Mouse (Mus musculus) neural tube, embryonic 13.5 days (tissue): ENCODE results near the gene Mcu. TPM values are rescaled to one million over a fixed set of nuclear protein-coding genes. Genes with fewer than 3 reads are reported as not detected.

ENCODE experiments used
- ATAC-seq: fragments of 200-750 bp; cut with Nextera tagmentation; 2 replicates; pipeline ENCODE4 v1.8.0; 2017; ENCODE audit warnings: low read depth, mild to moderate bottlenecking, moderate TSS enrichment, moderate library complexity
- H3K27ac ChIP-seq: fragments of 300-500 bp; sonication (generic); replicated peaks from 2 replicates; pipeline ENCODE4 v1.5.1; 2015; ENCODE audit warnings: moderate library complexity, mild to moderate bottlenecking, inconsistent platforms
- H3K27me3 ChIP-seq: fragments of 300-500 bp; sonication (generic); 2 replicates; pipeline ENCODE4 v1.6.1; 2015; ENCODE audit warnings: mild to moderate bottlenecking, inconsistent platforms
- H3K36me3 ChIP-seq: fragments of 300-500 bp; sonication (generic); 2 replicates; pipeline ENCODE4 v1.6.1; 2015; ENCODE audit warnings: mild to moderate bottlenecking, inconsistent platforms
- H3K4me1 ChIP-seq: fragments of 300-500 bp; sonication (generic); replicated peaks from 2 replicates; pipeline ENCODE4 v1.6.1; 2015; ENCODE audit warnings: inconsistent platforms
- H3K4me2 ChIP-seq: fragments of 300-500 bp; sonication (generic); 2 replicates; pipeline ENCODE4 v1.6.1; 2015; ENCODE audit warnings: inconsistent platforms, mild to moderate bottlenecking, moderate library complexity
- H3K4me3 ChIP-seq: fragments of 300-500 bp; sonication (generic); 2 replicates; pipeline ENCODE4 v1.5.1; 2015; ENCODE audit warnings: mild to moderate bottlenecking, inconsistent platforms
- H3K9ac ChIP-seq: fragments of 300-500 bp; sonication (generic); 2 replicates; pipeline ENCODE4 v1.6.1; 2015; ENCODE audit warnings: moderate library complexity, mild to moderate bottlenecking, inconsistent platforms
- H3K9me3 ChIP-seq: fragments of 300-500 bp; sonication (generic); 2 replicates; pipeline ENCODE4 v1.6.1; 2016; ENCODE audit warnings: inconsistent platforms
- WGBS: fragments of 180-500 bp; shearing (Covaris S2); methylation state at CpG from one replicate; pipeline ENCODE4 v1.1.7; 2015; 5-methylcytosine and 5-hydroxymethylcytosine counted together
- polyA plus RNA-seq: library from polyadenylated mRNA; unstranded; fragments of >200 nt; fragmentation: Nextera tagmentation; extraction: Ambion mirVana; gene quantifications from 2 replicates; pipeline ENCODE4 v1.2.1, GENCODE M21; 2015

Mcu gene
- 34.4 and 37.3 TPM in 2 replicates for polyA plus RNA-seq

DNA sequence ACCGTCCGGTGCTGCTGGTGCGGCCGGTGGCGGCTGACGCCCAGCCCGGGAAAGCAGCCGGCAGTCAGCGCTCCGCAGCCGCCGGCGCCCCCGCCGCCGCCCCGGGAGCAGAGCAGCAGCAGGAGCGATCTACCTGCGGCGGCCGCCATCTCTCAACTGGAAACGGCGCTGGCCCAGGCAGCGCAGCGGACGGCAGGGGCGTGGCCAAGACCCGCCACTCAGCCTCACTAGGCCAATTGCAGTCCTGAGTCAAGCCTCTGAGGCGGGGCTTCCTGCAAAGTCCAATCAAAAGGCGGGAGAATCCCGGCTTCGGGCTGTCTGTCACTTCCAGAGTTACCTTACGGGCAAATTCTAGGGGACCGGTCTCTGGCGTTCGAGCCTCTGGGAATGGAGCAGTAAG lies at the start of gene Mcu:
TSS of gene Mcu (minus strand) at position 171 of the 400 bp plus-strand sequence.
- no peaks in the 10 kb centered on the region for H3K36me3 ChIP-seq
- H3K9ac ChIP-seq: peak within 1 kb of the TSS; percentile 94
- H3K4me3 ChIP-seq: peak within 1 kb of the TSS; percentile 72
- no peaks in the 10 kb centered on the region for H3K9me3 ChIP-seq
- peak within 1 kb of the TSS; percentile 72 for H3K4me2 ChIP-seq
- WGBS: 1% methylated on average over 33 of the region's 36 CpGs
- H3K27me3 ChIP-seq: no peaks in the 10 kb centered on the region
- peak within 1 kb of the TSS; percentile 92 for H3K27ac ChIP-seq
- H3K4me1 ChIP-seq: peaks cover 23% of the 10 kb centered on the region
- ATAC-seq: peak; percentile 100

DNA sequence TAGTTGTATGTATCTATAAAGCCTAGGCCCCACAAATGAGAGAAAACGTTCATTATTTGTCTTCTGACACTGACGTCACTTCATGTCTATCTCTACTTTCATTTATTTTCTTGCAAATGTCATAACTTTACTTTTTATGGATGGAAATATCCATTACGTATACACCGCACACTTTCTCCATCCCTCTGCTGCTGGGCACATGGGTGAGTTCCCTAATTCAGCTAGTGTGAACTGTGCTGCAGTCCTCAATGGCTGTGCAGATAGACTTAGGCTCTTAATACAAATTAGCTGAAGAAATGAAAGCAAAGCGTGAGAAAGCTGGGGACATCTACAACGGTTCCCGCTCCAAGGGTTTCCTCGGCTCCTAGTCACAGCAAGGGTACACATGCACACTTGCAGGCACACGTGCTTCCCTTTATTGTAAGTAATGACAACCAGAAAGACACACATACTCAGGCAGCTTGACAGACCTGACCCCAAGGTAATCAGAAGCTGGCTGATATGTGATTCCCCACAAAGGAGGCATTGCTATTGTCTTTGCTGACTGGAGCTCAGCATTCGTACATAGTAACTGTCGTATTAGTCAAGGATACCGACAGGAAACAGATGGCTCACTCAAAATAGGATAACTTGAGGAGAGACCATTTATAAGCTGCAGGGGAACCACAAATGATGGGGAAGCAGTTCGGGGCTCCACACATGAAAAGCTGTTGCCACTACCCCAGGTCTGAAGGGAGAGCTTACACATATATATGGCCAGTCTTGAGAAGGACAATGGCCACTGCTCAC lies 49.2 kb upstream of the Mcu start:
- Histone ChIP-seq H3K9ac (no peak overlapping the region), H3K9me3 (no peaks in the 10 kb centered on the region), H3K27ac (no peak overlapping the region), H3K36me3 (no peaks in the 10 kb centered on the region), H3K4me3 (no peak overlapping the region), H3K4me2 (no peak overlapping the region), H3K4me1 (no peaks in the 10 kb centered on the region; the same call in 1 of the 2 replicates), H3K27me3 (no peaks in the 10 kb centered on the region)
- whole genome bisulfite sequencing: 82% methylated on average over 13 of the region's 13 CpGs
- no peak for ATAC-seq

DNA sequence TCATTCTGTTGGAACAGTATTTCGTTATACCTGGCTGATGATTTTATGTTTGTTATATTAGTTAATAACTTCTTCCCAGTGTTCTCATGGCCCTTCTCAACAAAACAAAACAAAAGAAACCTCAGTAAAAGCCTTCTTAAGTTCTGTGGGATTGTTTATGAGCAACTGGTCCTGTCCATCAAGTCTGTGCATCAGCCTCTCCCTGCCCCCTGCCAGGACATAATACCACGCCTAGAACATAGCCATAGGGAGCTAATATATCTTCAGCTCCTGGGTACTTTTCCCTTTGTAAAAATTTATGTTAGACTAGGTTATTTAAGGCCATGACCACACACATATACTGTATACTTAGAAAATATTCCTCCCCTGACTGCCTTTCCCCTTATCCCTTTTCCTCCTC lies 48.3 kb upstream of the Mcu start:
- ATAC-seq: no peak
- WGBS: 63% methylated on average over 2 of the region's 2 CpGs
- H3K27ac ChIP-seq: no peak overlapping the region
- H3K4me1 ChIP-seq: no peaks in the 10 kb centered on the region; the same call in 1 of the 2 replicates
- H3K36me3 ChIP-seq: no peaks in the 10 kb centered on the region
- H3K4me2 ChIP-seq: no peak overlapping the region
- H3K9me3 ChIP-seq: no peaks in the 10 kb centered on the region
- no peaks in the 10 kb centered on the region for H3K27me3 ChIP-seq
- H3K4me3 ChIP-seq: no peak overlapping the region
- H3K9ac ChIP-seq: no peak overlapping the region

DNA sequence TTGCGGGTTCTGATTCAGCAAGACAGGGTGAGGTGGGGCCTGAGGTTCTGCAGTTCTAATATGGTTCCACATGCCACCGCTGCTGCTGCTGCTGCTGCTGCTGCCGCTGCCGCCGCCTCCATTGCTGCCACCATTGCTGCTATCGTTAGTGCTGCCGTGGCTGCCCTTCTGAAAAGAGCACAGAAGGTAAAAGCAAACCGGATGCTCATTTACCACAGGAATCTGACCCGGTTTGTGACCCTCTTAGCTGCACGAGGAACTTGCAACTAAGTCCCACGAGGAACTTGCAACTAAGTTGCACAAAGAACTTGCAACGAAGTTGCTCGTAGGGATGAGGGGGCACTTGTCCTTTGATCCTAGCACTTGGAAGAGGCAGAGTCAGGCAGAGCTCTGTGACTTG lies 40.3 kb upstream of the Mcu start:
- Histone ChIP-seq H3K9me3 (no peaks in the 10 kb centered on the region), H3K4me2 (no peak overlapping the region), H3K4me3 (no peak overlapping the region), H3K4me1 (no peaks in the 10 kb centered on the region), H3K27me3 (no peaks in the 10 kb centered on the region), H3K27ac (no peak overlapping the region), H3K36me3 (no peaks in the 10 kb centered on the region), H3K9ac (no peak overlapping the region)
- ATAC-seq: no peak
- 81% methylated on average over 13 of the region's 13 CpGs for WGBS

DNA sequence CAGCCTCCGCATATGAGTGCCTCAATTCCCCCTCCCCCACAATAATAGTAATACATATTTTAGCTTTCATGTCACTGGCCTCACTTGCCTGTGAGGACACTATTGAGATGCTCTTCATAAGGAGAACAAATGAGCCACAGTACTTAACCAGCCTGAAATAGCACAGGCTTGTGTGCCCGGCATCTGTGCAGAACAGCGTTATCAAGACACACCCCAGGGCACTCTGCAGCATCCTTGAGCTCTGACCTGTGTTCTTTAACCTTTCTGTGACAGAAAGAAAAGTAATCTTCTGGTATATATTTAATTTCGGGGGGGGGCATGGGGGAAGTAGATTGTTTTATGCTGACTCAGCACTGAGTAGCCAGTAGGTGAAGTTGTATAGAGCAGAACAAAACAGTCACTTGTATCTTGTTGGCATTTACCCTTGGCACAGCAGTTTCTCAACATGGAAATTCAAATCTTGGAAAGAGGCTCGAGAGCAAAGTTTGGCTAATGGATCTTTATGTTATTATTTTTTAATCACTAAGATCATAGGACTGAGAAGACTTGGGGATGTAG lies 30.4 kb upstream of the Mcu start:
- Histone ChIP-seq H3K9me3 (no peaks in the 10 kb centered on the region; the same call in 1 of the 2 replicates), H3K4me3 (no peak overlapping the region), H3K9ac (no peak overlapping the region), H3K27me3 (no peaks in the 10 kb centered on the region), H3K4me2 (no peak overlapping the region), H3K36me3 (no peaks in the 10 kb centered on the region), H3K27ac (no peak overlapping the region), H3K4me1 (no peaks in the 10 kb centered on the region)
- 84% methylated on average over 5 of the region's 5 CpGs for WGBS
- no peak for ATAC-seq

DNA sequence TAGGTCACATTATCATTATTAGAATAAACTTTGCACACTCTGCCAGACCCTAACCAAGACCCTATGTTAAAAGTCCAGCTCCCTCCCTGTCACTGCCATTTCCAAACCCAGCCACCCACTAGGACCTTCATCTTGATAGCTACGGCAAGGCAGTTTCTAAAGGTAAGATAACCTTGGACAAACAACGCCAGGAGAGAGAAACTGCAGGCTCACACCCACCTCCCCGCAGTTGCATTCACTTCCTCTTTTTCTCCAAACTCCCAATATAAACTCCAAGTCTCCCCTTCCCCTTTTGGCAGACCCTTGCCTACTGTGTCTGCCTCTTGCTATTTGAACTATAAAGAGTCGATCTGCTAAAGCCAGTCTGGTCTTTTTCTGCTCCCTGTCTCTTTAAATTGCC lies 28.7 kb upstream of the Mcu start:
- Histone ChIP-seq H3K9ac (no peak overlapping the region), H3K4me2 (no peak overlapping the region), H3K36me3 (no peaks in the 10 kb centered on the region), H3K27ac (no peak overlapping the region), H3K9me3 (no peaks in the 10 kb centered on the region; the same call in 1 of the 2 replicates), H3K27me3 (no peaks in the 10 kb centered on the region), H3K4me3 (no peak overlapping the region), H3K4me1 (no peaks in the 10 kb centered on the region)
- no peak for ATAC-seq
- 89% methylated on average over 4 of the region's 4 CpGs for WGBS

DNA sequence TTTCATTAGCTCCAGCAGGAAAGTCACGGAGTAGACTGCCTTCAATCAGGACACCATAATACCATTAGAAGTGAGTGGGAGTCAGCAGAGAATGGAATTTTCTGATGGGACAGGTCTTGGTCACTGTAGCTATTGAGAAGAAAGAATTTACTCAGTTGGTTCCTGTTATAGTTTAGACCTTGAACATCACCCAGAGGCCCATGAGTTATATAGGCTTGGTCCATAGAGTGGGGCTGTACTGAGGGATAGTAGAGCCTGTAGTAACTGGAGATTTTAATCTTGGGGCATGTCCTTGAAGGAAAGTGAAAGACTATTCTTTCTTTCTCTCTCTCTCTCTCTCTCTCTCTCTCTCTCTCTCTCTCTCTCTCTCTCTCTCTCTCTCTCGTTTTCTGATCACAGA lies 28.2 kb upstream of the Mcu start:
- no peak overlapping the region for H3K9ac ChIP-seq
- WGBS: 73% methylated on average over 2 of the region's 2 CpGs
- no peaks in the 10 kb centered on the region for H3K4me1 ChIP-seq
- no peaks in the 10 kb centered on the region for H3K27me3 ChIP-seq
- no peaks in the 10 kb centered on the region for H3K36me3 ChIP-seq
- no peak for ATAC-seq
- H3K4me2 ChIP-seq: no peak overlapping the region
- no peak overlapping the region for H3K4me3 ChIP-seq
- no peak overlapping the region for H3K27ac ChIP-seq
- no peaks in the 10 kb centered on the region; the same call in 1 of the 2 replicates for H3K9me3 ChIP-seq

DNA sequence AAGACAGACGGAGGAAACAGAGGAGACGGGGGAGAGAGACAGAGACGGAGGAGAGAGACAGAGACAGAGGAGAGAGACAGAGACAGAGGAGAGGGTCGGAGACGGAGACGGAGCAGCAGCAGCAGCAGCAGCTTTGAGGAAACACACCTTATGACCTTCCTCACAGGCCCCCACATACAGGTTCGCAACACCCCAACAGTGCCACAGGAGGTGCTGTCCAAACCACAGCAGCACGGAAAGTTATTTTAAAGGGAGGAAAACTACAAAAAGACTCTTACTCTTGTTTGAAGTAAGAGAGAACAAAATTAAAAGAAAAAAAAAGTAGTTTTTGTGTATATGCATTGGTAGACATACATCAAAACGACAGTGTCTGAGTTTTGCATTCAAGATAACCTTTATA lies 27.2 kb upstream of the Mcu start:
- WGBS: 87% methylated on average over 9 of the region's 9 CpGs
- Histone ChIP-seq H3K27ac (no peak overlapping the region), H3K9ac (no peak overlapping the region), H3K36me3 (no peaks in the 10 kb centered on the region), H3K4me3 (no peak overlapping the region), H3K4me1 (no peaks in the 10 kb centered on the region), H3K27me3 (no peaks in the 10 kb centered on the region), H3K4me2 (no peak overlapping the region), H3K9me3 (no peaks in the 10 kb centered on the region; the same call in 1 of the 2 replicates)
- no peak for ATAC-seq

DNA sequence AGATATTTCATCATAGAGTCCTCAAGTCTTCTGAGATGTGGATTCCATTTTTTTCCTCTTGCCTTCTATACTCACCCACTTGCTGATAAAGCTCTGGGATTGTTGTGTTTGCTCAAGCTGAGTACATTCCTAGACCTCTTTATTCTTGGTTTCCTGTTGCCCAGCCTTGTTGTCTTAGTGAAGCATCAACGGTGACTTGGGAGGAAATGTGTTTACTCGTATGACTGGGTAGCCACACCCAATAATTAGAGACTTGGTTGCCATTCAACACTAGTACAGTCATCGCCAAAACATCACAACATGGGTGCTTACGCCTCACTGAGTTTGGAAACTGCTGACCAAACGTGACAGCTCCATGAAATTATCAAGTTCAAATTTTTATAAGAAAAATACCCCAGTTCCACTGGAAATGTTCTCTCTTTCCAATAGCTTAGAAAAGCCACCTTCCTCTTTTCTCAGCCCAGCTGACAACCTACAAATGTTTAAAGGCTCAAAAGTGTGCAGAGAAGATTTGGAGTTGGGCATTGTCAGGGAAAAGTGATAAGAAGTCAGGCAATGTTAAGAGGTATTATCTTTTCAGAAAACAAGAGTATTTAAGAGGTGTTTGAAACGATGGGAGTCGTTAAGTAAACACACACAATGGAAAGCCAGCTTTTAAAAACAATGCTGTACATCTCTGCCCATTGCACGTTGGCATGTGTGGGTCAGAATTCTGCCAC lies 26.3 kb upstream of the Mcu start:
- no peak overlapping the region for H3K9ac ChIP-seq
- WGBS: 85% methylated on average over 8 of the region's 8 CpGs
- no peaks in the 10 kb centered on the region for H3K36me3 ChIP-seq
- H3K9me3 ChIP-seq: no peaks in the 10 kb centered on the region; the same call in 1 of the 2 replicates
- H3K4me2 ChIP-seq: no peak overlapping the region
- no peaks in the 10 kb centered on the region for H3K4me1 ChIP-seq
- H3K27ac ChIP-seq: no peak overlapping the region
- ATAC-seq: no peak
- H3K27me3 ChIP-seq: no peaks in the 10 kb centered on the region
- H3K4me3 ChIP-seq: no peak overlapping the region

DNA sequence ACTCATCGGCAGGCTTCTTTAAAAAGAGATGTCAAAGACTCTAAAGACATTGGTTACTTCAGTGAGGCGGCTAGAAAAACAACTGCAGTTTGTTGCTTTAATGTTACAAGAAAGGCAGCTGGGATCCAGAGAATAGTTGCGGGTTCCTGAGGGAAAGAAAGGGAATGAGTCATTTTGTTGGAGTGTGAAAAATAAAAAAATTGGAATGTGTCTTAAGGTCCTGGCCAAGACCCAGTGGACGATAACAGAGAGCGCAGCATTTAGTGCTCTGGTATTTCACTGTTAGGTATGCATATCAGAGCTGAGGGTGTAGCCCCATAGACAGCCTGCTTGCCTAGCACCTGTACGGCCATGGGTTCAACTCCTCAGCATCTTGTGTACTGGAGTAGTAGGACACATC lies 22.1 kb upstream of the Mcu start:
- no peak overlapping the region for H3K4me2 ChIP-seq
- no peak for ATAC-seq
- no peaks in the 10 kb centered on the region for H3K27me3 ChIP-seq
- no peaks in the 10 kb centered on the region for H3K9me3 ChIP-seq
- no peak overlapping the region for H3K9ac ChIP-seq
- 87% methylated on average over 6 of the region's 6 CpGs for WGBS
- no peaks in the 10 kb centered on the region for H3K36me3 ChIP-seq
- no peak overlapping the region for H3K27ac ChIP-seq
- no peaks in the 10 kb centered on the region for H3K4me1 ChIP-seq
- H3K4me3 ChIP-seq: no peak overlapping the region

DNA sequence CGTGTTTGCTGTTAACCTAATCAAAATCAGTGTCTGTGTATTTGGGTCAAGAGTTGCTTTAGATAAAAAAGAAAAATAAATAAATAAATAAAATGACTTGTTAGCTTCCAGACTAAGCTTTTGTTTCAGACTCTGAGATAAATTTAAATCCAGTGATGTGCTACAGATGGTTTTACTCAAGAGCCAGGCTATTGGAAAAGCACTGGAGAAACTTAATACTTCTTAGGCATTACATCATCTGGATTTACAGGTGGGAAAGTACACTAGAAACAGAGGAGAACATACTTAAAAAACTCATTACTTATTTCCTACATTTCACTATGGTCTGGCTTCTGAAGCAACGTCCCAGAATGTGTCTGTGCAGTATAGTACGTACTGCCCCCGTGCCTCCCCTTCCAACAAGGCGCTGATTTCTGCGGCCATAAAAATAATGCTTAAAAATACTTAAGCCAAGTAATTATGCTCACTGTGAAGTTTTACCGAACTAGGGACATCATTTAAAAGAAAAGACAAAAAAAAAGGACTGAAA lies 21.2 kb upstream of the Mcu start:
- Histone ChIP-seq H3K4me1 (no peaks in the 10 kb centered on the region), H3K4me2 (no peak overlapping the region), H3K9me3 (no peaks in the 10 kb centered on the region), H3K27ac (no peak overlapping the region), H3K36me3 (no peaks in the 10 kb centered on the region), H3K27me3 (no peaks in the 10 kb centered on the region), H3K9ac (no peak overlapping the region), H3K4me3 (no peak overlapping the region)
- WGBS: 83% methylated on average over 7 of the region's 7 CpGs
- ATAC-seq: no peak
